Mouse (Mus musculus): ENCODE measurements around the gene Mctp2. TPM values are rescaled to one million over a fixed set of nuclear protein-coding genes. Genes with fewer than 3 reads are reported as not detected.

The Mctp2 gene
- total and polyA plus RNA-seq, 2 experiments from 2014 or later: 0.44 to 0.71 TPM

- Histone ChIP-seq H3K27me3 (ENCODE audit: insufficient read depth, low read length) (no peaks in the 10 kb centered on the region), H3K9me3 (ENCODE audit: low read length) (no peaks in the 10 kb centered on the region), H3K4me3 (ENCODE audit: low read depth, low read length) (no peak overlapping the region), H3K36me3 (ENCODE audit: insufficient read depth, low read length) (no peaks in the 10 kb centered on the region), H3K4me1 (ENCODE audit: insufficient read depth, low read length) (no peaks in the 10 kb centered on the region), H3K9ac (replicated peaks; ENCODE audit: low read length, poor library complexity, severe bottlenecking) (no peak overlapping the region), H3K4me2 (ENCODE audit: low read depth, low read length, poor library complexity, severe bottlenecking) (peak overlapping the region; percentile 24; the same call in 1 of the 2 replicates), H3K27ac (ENCODE audit: low read depth, low read length) (no peak overlapping the region)
- no peak for TF ChIP-seq CTCF (IDR thresholded peaks at IDR 0.05)
- no peak for ATAC-seq (ENCODE audit: low FRiP score)
- WGBS: 53% methylated on average over 20 of the region's 20 CpGs
- peak; percentile 24 for DNase-seq (ENCODE audit: low spot score)
Measured at GRCm38 (mm10) chr7:72047588-72048585, 258.5 kb downstream of the Mctp2 start.
